Mouse (Mus musculus): ENCODE data around the gene Adamts15.

DNA sequence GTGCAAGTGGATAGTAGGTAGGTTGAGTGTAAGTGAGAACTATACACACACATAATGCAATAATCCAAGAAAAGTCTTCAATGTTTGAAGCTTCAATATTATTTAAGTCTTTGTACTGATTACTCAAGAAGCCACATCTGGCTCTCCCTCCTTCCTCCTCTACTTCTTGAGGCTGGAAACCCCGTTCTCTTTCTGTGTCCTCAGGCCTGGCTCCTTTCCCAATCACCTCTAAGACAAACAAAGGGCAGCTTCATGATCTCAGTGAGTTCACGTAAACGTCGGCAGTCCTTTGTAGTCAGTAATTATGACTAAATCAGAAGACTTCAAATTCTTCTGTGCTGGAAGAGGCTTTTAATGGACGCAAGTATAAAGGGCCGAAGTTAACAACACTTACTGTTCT, 12.6 kb upstream of the Adamts15 start:
- TF ChIP-seq CTCF (IDR thresholded peaks at IDR 0.05; ENCODE audit: low read depth, low read length) = no peak
- TF ChIP-seq POLR2A (IDR thresholded peaks at IDR 0.05; ENCODE audit: insufficient read depth, low read length) = no peak
- no peak for TF ChIP-seq EP300 (IDR thresholded peaks at IDR 0.05; ENCODE audit: insufficient read depth, low read depth, low read length)

Data from ES-Bruce4 (cell line).